ENCODE assay signal across 9 mouse cellular contexts in the genomic region with DNA sequence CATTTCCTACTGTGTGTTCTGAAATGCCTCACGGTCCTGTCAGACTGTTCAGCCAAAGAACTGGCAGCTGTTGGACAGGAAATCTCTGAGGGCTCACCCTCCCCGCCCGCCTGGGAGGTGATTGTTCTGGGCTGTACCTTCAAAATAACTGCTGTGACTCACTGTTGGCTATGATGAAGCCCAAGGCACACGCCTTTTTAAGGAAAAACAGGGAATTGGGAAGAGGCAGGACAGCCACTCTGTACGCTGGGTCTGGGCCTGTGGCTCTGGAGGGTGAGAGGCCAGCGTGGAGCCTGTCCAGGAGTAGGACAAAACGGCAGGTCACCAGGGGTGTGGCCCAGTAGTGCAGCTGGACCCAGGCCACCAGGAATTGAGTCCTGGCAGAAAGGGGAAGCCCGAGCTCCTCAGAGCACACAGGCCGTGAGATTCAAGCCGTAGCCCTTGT. TPM values are rescaled to one million over a fixed set of nuclear protein-coding genes. Genes with fewer than 3 reads are reported as not detected.
DNase-seq lines count a peak whose midpoint lies in the region; ATAC-seq and TF ChIP-seq lines count a peak whose summit lies in the region.
"Had no signal": no experiment of that assay in that cellular context is flagged by ENCODE, and none has a peak within 500 bp of the region (broad histone marks: within the 10 kb centered on the region; RNA-seq: fewer than 3 reads in every experiment).

No protein-coding gene starts in this region.

- H3K36me3 ChIP-seq in forebrain, embryonic 13.5 days (ENCODE audit: poor library complexity, severe bottlenecking) = peaks cover 4% of the 10 kb centered on the region; the same call in 1 of the 2 replicates
- H3K36me3 ChIP-seq in forebrain, embryonic 12.5 days (replicated peaks) = 0 out of 2 replicates have a peak, but pooled peaks cover 4% of the 10 kb centered on the region
- H3K36me3 ChIP-seq in kidney, adult 2 months (ENCODE audit: control insufficient read depth, insufficient read depth, low read length) = no peaks in the 10 kb centered on the region
- H3K36me3 ChIP-seq: midbrain, embryonic 12.5 days had no signal

- H3K27ac ChIP-seq in forebrain, embryonic 13.5 days = peak overlapping the region; percentile 82; the same call in 1 of the 2 replicates
- H3K27ac ChIP-seq in forebrain, embryonic 12.5 days = no peak overlapping the region
- peak overlapping the region; percentile 77 for H3K27ac ChIP-seq in kidney, adult 2 months (ENCODE audit: insufficient read depth, low read depth, low read length)
- peak overlapping the region; percentile 38 for H3K27ac ChIP-seq in olfactory bulb, adult 2 months (ENCODE audit: insufficient read depth, low read depth, low read length)
- H3K27ac ChIP-seq: midbrain, embryonic 12.5 days had no signal

- no peaks in the 10 kb centered on the region for H3K27me3 ChIP-seq in forebrain, embryonic 13.5 days
- H3K27me3 ChIP-seq in forebrain, embryonic 12.5 days = no peaks in the 10 kb centered on the region
- H3K27me3 ChIP-seq in kidney, adult 2 months (replicated peaks; ENCODE audit: control insufficient read depth, insufficient read depth, low read length) = no peaks in the 10 kb centered on the region

- no peak overlapping the region for H3K9ac ChIP-seq in forebrain, embryonic 13.5 days
- no peak overlapping the region for H3K9ac ChIP-seq in forebrain, embryonic 12.5 days
- H3K9ac ChIP-seq: midbrain, embryonic 12.5 days had no signal

- WGBS in forebrain, embryonic 13.5 days = 86% methylated on average over 10 of the region's 10 CpGs
- 82% methylated on average over 10 of the region's 10 CpGs for WGBS in forebrain, embryonic 12.5 days
- 56% methylated on average over 10 of the region's 10 CpGs for WGBS in kidney, adult 2 months
- 52% methylated on average over 10 of the region's 10 CpGs for whole genome bisulfite sequencing in olfactory bulb, adult 2 months

- TF ChIP-seq POLR2A in kidney, adult 2 months (IDR thresholded peaks at IDR 0.05; ENCODE audit: low read depth, low read length) = no peak
- TF ChIP-seq POLR2A in olfactory bulb, adult 2 months (IDR thresholded peaks at IDR 0.05; ENCODE audit: insufficient read depth, low read depth, low read length) = no peak

- no peak for ATAC-seq in forebrain, embryonic 13.5 days
- ATAC-seq in forebrain, embryonic 12.5 days (ENCODE audit: low FRiP score) = no peak

- intact Hi-C loops in gastrocnemius, postnatal 36 days (cut with DNase I) = loop anchor here (5.0 kb wide), 1 partner anchor 165 kb away; no protein-coding TSS in a partner anchor

- H3K4me1 ChIP-seq in forebrain, embryonic 13.5 days = peaks cover 15% of the 10 kb centered on the region
- H3K4me1 ChIP-seq in forebrain, embryonic 12.5 days = peaks cover 13% of the 10 kb centered on the region; the same call in 1 of the 2 replicates
- H3K4me1 ChIP-seq in kidney, adult 2 months (ENCODE audit: control insufficient read depth, insufficient read depth, low read length) = peaks cover 7% of the 10 kb centered on the region; the same call in 1 of the 2 replicates
- H3K4me1 ChIP-seq in olfactory bulb, adult 2 months (ENCODE audit: control insufficient read depth, insufficient read depth, low read length) = peaks cover 27% of the 10 kb centered on the region

- H3K9me3 ChIP-seq in forebrain, embryonic 13.5 days (replicated peaks) = no peaks in the 10 kb centered on the region
- H3K9me3 ChIP-seq in forebrain, embryonic 12.5 days = no peaks in the 10 kb centered on the region
- H3K9me3 ChIP-seq: midbrain, embryonic 12.5 days had no signal

- DNase-seq in 3T3-L1 (ENCODE audit: low read depth, low spot score) = peak; percentile 96
- DNase-seq in gastrocnemius, postnatal 36 days = peak; percentile 58 to 68
- peak; percentile 82 for DNase-seq in kidney, adult 2 months
- DNase-seq in frontal cortex, adult 2 months (ENCODE audit: extremely low spot score in 1 of 2, low spot score in 1 of 2) = no peak
- DNase-seq in spleen, adult 18-20 months = no peak

- no peak for TF ChIP-seq CTCF in kidney, adult 2 months (conservative IDR thresholded peaks at IDR 0.05; ENCODE audit: insufficient read depth, insufficient read length, low read depth, low read length)
- TF ChIP-seq CTCF in olfactory bulb, adult 2 months (IDR thresholded peaks at IDR 0.05; ENCODE audit: insufficient read depth, low read depth, low read length) = no peak

- H3K4me2 ChIP-seq in forebrain, embryonic 13.5 days = no peak overlapping the region
- H3K4me2 ChIP-seq in forebrain, embryonic 12.5 days = no peak overlapping the region
- H3K4me2 ChIP-seq: midbrain, embryonic 12.5 days had no signal

- no peak overlapping the region for H3K4me3 ChIP-seq in forebrain, embryonic 13.5 days
- no peak overlapping the region for H3K4me3 ChIP-seq in forebrain, embryonic 12.5 days (replicated peaks)
- H3K4me3 ChIP-seq in kidney, adult 2 months (ENCODE audit: insufficient read depth, low read depth, low read length) = no peak overlapping the region
- no peak overlapping the region for H3K4me3 ChIP-seq in olfactory bulb, adult 2 months (ENCODE audit: insufficient read depth, low read depth, low read length)
- H3K4me3 ChIP-seq: midbrain, embryonic 12.5 days had no signal

RNA-seq across cellular contexts. Expression of a gene that starts 18.8 kb away (rescaled TPM):
- 16.2 and 16.8 TPM in 2 replicates for polyA plus RNA-seq in forebrain, embryonic 13.5 days (2015; fragmentation: Nextera tagmentation; extraction: Ambion mirVana)
- polyA plus RNA-seq in forebrain, embryonic 12.5 days (2016; fragmentation: Nextera tagmentation; extraction: Ambion mirVana) = 16.0 and 17.9 TPM in 2 replicates
- total RNA-seq in gastrocnemius, postnatal 36 days (2021) = 1 to 10 TPM; 7.2 to 8.1 TPM
- polyA plus RNA-seq in kidney, adult 2 months (2012; rRNA removed) = 18.3 and 19.2 TPM in 2 replicates
- polyA plus RNA-seq in olfactory bulb, adult 2 months (2012; ENCODE audit: insufficient read depth, insufficient read length, low replicate concordance, missing spikeins) = not detected in 2 replicates
- polyA plus RNA-seq in frontal cortex, adult 2 months (2012; rRNA removed) = 40.3 and 41.5 TPM in 2 replicates

RNA-seq across cellular contexts. Expression of a gene that starts 39.9 kb away (rescaled TPM):
- 86.5 and 92.2 TPM in 2 replicates for polyA plus RNA-seq in forebrain, embryonic 13.5 days (2015; fragmentation: Nextera tagmentation; extraction: Ambion mirVana)
- 70.5 and 73.4 TPM in 2 replicates for polyA plus RNA-seq in forebrain, embryonic 12.5 days (2016; fragmentation: Nextera tagmentation; extraction: Ambion mirVana)
- total RNA-seq in gastrocnemius, postnatal 36 days (2021) = 1 to 10 TPM; 4.7 to 4.8 TPM
- polyA plus RNA-seq in kidney, adult 2 months (2012; rRNA removed) = 22.6 and 24.1 TPM in 2 replicates
- polyA plus RNA-seq in olfactory bulb, adult 2 months (2012; ENCODE audit: insufficient read depth, insufficient read length, low replicate concordance, missing spikeins) = not detected in 2 replicates
- polyA plus RNA-seq in frontal cortex, adult 2 months (2012; rRNA removed) = 46.3 and 53.0 TPM in 2 replicates

Comparison
In these comparisons a context has a peak if more than half of its experiments do, and no peak if none do; other contexts are left out.
1. DNase-seq: peak in 3T3-L1 (single experiment), gastrocnemius, postnatal 36 days (2 of 2) and kidney, adult 2 months (single experiment); none in frontal cortex, adult 2 months (0 of 2) and spleen, adult 18-20 months (0 of 2).
2. RNA of a gene that starts 18.8 kb away (polyA plus RNA-seq): 40.3 to 41.5 TPM in frontal cortex, adult 2 months, 18.3 to 19.2 TPM in kidney, adult 2 months, 16.2 to 16.8 TPM in forebrain, embryonic 13.5 days and 16.0 to 17.9 TPM in forebrain, embryonic 12.5 days; not detected in olfactory bulb, adult 2 months; every median in the first group is over 10 times any median in the second.
3. RNA of a gene that starts 39.9 kb away (polyA plus RNA-seq): 86.5 to 92.2 TPM in forebrain, embryonic 13.5 days, 70.5 to 73.4 TPM in forebrain, embryonic 12.5 days, 46.3 to 53.0 TPM in frontal cortex, adult 2 months and 22.6 to 24.1 TPM in kidney, adult 2 months; not detected in olfactory bulb, adult 2 months; every median in the first group is over 10 times any median in the second.